Mouse (Mus musculus) limb, embryonic 12.5 days (tissue): ENCODE measurements around the gene Pkd1l2. TPM values are rescaled to one million over a fixed set of nuclear protein-coding genes. Genes with fewer than 3 reads are reported as not detected.

ENCODE experiments used
- ATAC-seq: fragments of 200-750 bp; cut with Nextera tagmentation; 2 replicates; pipeline ENCODE4 v1.8.0; 2017; ENCODE audit warnings: low read depth, moderate TSS enrichment; ENCODE audit not compliant: insufficient number of reproducible peaks, insufficient read depth, low FRiP score, low TSS enrichment
- H3K27ac ChIP-seq: fragments of 300-500 bp; sonication (generic); 2 replicates; pipeline ENCODE4 v1.5.1; 2016; ENCODE audit warnings: mild to moderate bottlenecking, moderate library complexity
- H3K27me3 ChIP-seq: fragments of 300-500 bp; sonication (generic); 2 replicates; pipeline ENCODE4 v1.6.1; 2016; ENCODE audit warnings: mild to moderate bottlenecking, moderate library complexity
- H3K36me3 ChIP-seq: fragments of 300-500 bp; sonication (generic); 2 replicates; pipeline ENCODE4 v1.6.1; 2016; ENCODE audit warnings: mild to moderate bottlenecking, moderate library complexity
- H3K4me1 ChIP-seq: fragments of 300-500 bp; sonication (generic); replicated peaks from 2 replicates; pipeline ENCODE4 v1.6.1; 2016
- H3K4me2 ChIP-seq: fragments of 300-500 bp; sonication (generic); 2 replicates; pipeline ENCODE4 v1.6.1; 2016; ENCODE audit warnings: mild to moderate bottlenecking, moderate library complexity
- H3K4me3 ChIP-seq: fragments of 300-500 bp; sonication (generic); replicated peaks from 2 replicates; pipeline ENCODE4 v1.5.1; 2016; ENCODE audit warnings: mild to moderate bottlenecking
- H3K9ac ChIP-seq: fragments of 300-500 bp; sonication (generic); replicated peaks from 2 replicates; pipeline ENCODE4 v1.6.1; 2016; ENCODE audit warnings: mild to moderate bottlenecking, moderate library complexity
- H3K9me3 ChIP-seq: fragments of 300-500 bp; sonication (generic); 2 replicates; pipeline ENCODE4 v1.6.1; 2016; ENCODE audit warnings: mild to moderate bottlenecking, moderate library complexity
- WGBS: fragments of 180-500 bp; shearing (Covaris S2); methylation state at CpG from one replicate; pipeline ENCODE4 v1.1.7; 2016; 5-methylcytosine and 5-hydroxymethylcytosine counted together
- polyA plus RNA-seq: library from polyadenylated mRNA; unstranded; fragments of >200 nt; fragmentation: Nextera tagmentation; extraction: Ambion mirVana; gene quantifications from 2 replicates; pipeline ENCODE4 v1.2.1, GENCODE M21; 2016

Gene Pkd1l2
- polyA plus RNA-seq, 1 experiment from 2014 or later, result not detected

GRCm38 (mm10) chr8:116952428-116952827, 129.8 kb downstream of the Pkd1l2 start:
- peaks cover 47% of the 10 kb centered on the region for H3K36me3 ChIP-seq
- H3K4me1 ChIP-seq, result peaks cover 6% of the 10 kb centered on the region
- no peak for ATAC-seq
- no peaks in the 10 kb centered on the region for H3K9me3 ChIP-seq
- no peaks in the 10 kb centered on the region for H3K27me3 ChIP-seq
- no peak overlapping the region for H3K27ac ChIP-seq
- no peak overlapping the region for H3K4me3 ChIP-seq
- no peak overlapping the region for H3K4me2 ChIP-seq
- 88% methylated on average over 8 of the region's 8 CpGs for WGBS
- H3K9ac ChIP-seq, result no peak overlapping the region

GRCm38 (mm10) chr8:116951778-116952177, 130.5 kb downstream of the Pkd1l2 start:
- H3K9ac ChIP-seq, result no peak overlapping the region
- 93% methylated on average over 2 of the region's 2 CpGs for WGBS
- H3K4me3 ChIP-seq, result no peak overlapping the region
- H3K4me2 ChIP-seq, result no peak overlapping the region
- H3K36me3 ChIP-seq, result peaks cover 41% of the 10 kb centered on the region
- H3K27me3 ChIP-seq, result no peaks in the 10 kb centered on the region
- H3K27ac ChIP-seq, result no peak overlapping the region
- no peak for ATAC-seq
- H3K4me1 ChIP-seq, result peaks cover 6% of the 10 kb centered on the region
- no peaks in the 10 kb centered on the region for H3K9me3 ChIP-seq

GRCm38 (mm10) chr8:116951369-116951768, 130.9 kb downstream of the Pkd1l2 start:
- Histone ChIP-seq H3K4me3 (no peak overlapping the region), H3K4me2 (no peak overlapping the region), H3K9ac (no peak overlapping the region), H3K9me3 (no peaks in the 10 kb centered on the region), H3K4me1 (peaks cover 6% of the 10 kb centered on the region), H3K27me3 (no peaks in the 10 kb centered on the region), H3K27ac (no peak overlapping the region), H3K36me3 (peaks cover 37% of the 10 kb centered on the region)
- no peak for ATAC-seq
- 74% methylated on average over 5 of the region's 5 CpGs for WGBS

- WGBS, result 93% methylated on average over 7 of the region's 7 CpGs
- no peak overlapping the region for H3K9ac ChIP-seq
- H3K36me3 ChIP-seq, result no peaks in the 10 kb centered on the region; the same call in 1 of the 2 replicates
- peaks cover 18% of the 10 kb centered on the region for H3K4me1 ChIP-seq
- no peak overlapping the region for H3K4me2 ChIP-seq
- no peaks in the 10 kb centered on the region for H3K9me3 ChIP-seq
- no peak overlapping the region for H3K4me3 ChIP-seq
- no peak overlapping the region for H3K27ac ChIP-seq
- no peaks in the 10 kb centered on the region for H3K27me3 ChIP-seq
- no peak for ATAC-seq
Measured at GRCm38 (mm10) chr8:116947589-116947988, 134.7 kb downstream of the Pkd1l2 start.

- no peak for ATAC-seq
- Histone ChIP-seq H3K9ac (no peak overlapping the region), H3K36me3 (no peaks in the 10 kb centered on the region; the same call in 1 of the 2 replicates), H3K27me3 (no peaks in the 10 kb centered on the region), H3K4me2 (no peak overlapping the region), H3K4me1 (peaks cover 18% of the 10 kb centered on the region), H3K4me3 (no peak overlapping the region), H3K9me3 (no peaks in the 10 kb centered on the region), H3K27ac (no peak overlapping the region)
- 96% methylated on average over 6 of the region's 6 CpGs for WGBS
Measured at GRCm38 (mm10) chr8:116946851-116947250, 135.4 kb downstream of the Pkd1l2 start.

GRCm38 (mm10) chr8:116946268-116946838, 135.9 kb downstream of the Pkd1l2 start:
- H3K9ac ChIP-seq, result no peak overlapping the region
- H3K4me2 ChIP-seq, result no peak overlapping the region
- H3K27me3 ChIP-seq, result no peaks in the 10 kb centered on the region
- no peaks in the 10 kb centered on the region for H3K9me3 ChIP-seq
- no peak for ATAC-seq
- 81% methylated on average over 21 of the region's 21 CpGs for WGBS
- H3K36me3 ChIP-seq, result peaks cover 2% of the 10 kb centered on the region; the same call in 1 of the 2 replicates
- H3K4me1 ChIP-seq, result peaks cover 14% of the 10 kb centered on the region
- no peak overlapping the region for H3K4me3 ChIP-seq
- no peak overlapping the region for H3K27ac ChIP-seq

Other genes with a start within 250 kb of the Pkd1l2 start
- 72.2 and 82.7 TPM in 2 replicates for gene Cmc2, start 161.0 kb downstream of the Pkd1l2 start, polyA plus RNA-seq
- gene Cenpn, start 160.7 kb downstream of the Pkd1l2 start, polyA plus RNA-seq, result 47.5 and 47.6 TPM in 2 replicates
- gene Atmin, start 139.1 kb downstream of the Pkd1l2 start, polyA plus RNA-seq, result 11.7 and 12.5 TPM in 2 replicates
- 2.0 and 2.3 TPM in 2 replicates for gene 1700030J22Rik, start 103.5 kb downstream of the Pkd1l2 start, polyA plus RNA-seq
- 134 TPM in 2 replicates for gene Gcsh, start 88.9 kb downstream of the Pkd1l2 start, polyA plus RNA-seq
- gene Bco1, start 13.4 kb upstream of the Pkd1l2 start, polyA plus RNA-seq, result 0.14 and 0.41 TPM in 2 replicates
- 2.3 and 2.6 TPM in 2 replicates for gene Gan, start 75.7 kb upstream of the Pkd1l2 start, polyA plus RNA-seq
- gene Cmip, start 174.6 kb upstream of the Pkd1l2 start, polyA plus RNA-seq, result 10.1 and 20.8 TPM in 2 replicates